Mouse (Mus musculus) liver, embryonic 14.5 days (tissue): ENCODE data around the gene Ptafr.

Experiments
- CTCF ChIP-seq: IDR thresholded peaks from 2 replicates; pipeline ENCODE4 v1.5.1; 2016; ENCODE audit warnings: antibody characterized with exemption, low read depth, control low read depth
- EP300 ChIP-seq: IDR thresholded peaks from 2 replicates; pipeline ENCODE4 v1.6.1; 2016; ENCODE audit warnings: antibody characterized with exemption, low read depth

DNA sequence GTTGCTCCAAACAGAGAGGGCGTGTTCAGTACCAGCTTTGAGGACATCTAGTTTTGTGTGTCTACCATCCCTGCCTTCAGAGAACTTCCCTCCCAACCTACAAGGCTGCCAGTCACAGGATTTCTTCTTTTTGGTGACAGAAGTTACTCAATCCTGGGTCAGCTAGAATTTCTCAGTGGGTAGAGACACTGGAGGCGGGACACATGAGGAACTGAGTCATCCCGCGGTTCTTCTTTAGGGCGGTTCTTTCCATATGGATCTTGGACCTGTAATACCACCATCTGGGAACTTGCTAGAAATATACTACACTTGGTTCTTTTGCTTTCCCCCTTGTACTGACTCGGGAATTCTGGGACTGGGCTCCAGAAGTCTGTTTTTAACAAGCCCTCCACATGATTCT is 54.0 kb downstream of the Ptafr start:
- TF ChIP-seq CTCF = no peak
- no peak for TF ChIP-seq EP300
